Mouse (Mus musculus): ENCODE results near the gene Shc3.

- TF ChIP-seq CTCF (IDR thresholded peaks at IDR 0.05; ENCODE audit: borderline replicate concordance, extremely low read depth, insufficient read depth, insufficient read length): no peak
- no peak for TF ChIP-seq POLR2A (IDR thresholded peaks at IDR 0.05; ENCODE audit: borderline replicate concordance, extremely low read depth, insufficient read depth, insufficient read length, poor library complexity, severe bottlenecking)
Measured at GRCm38 (mm10) chr13:51611060-51611459, 41.8 kb upstream of the Shc3 start.
